Mouse (Mus musculus): Measurements from ENCODE around the gene Pou3f3. TPM values are rescaled to one million over a fixed set of nuclear protein-coding genes. Genes with fewer than 3 reads are reported as not detected.

The Pou3f3 gene
- total RNA-seq, 2 experiments from 2014 or later: not detected

GRCm38 (mm10) chr1:42693852-42694251 lies 1.7 kb upstream of the Pou3f3 start:
- DNase-seq: peak; percentile 34 to 41
- intact Hi-C loops (cut with DNase I): loop anchor here (10.0 kb wide), 2 partner anchors 161 to 449 kb away; partner anchors contain the start of gene Mrps9

- no peak for DNase-seq
- intact Hi-C loops (cut with DNase I): loop anchor here (10.0 kb wide), 2 partner anchors 161 to 449 kb away; partner anchors contain the start of gene Mrps9
Measured at GRCm38 (mm10) chr1:42694290-42694664, 1.3 kb upstream of the Pou3f3 start.

- no peak for DNase-seq
- intact Hi-C loops (cut with DNase I): loop anchor here (10.0 kb wide), 2 partner anchors 160 to 450 kb away; partner anchors contain the start of gene Mrps9
Measured at GRCm38 (mm10) chr1:42694665-42695577, 647 bp upstream of the Pou3f3 start.

GRCm38 (mm10) chr1:42696371-42697031 lies 933 bp downstream of the Pou3f3 start:
- DNase-seq: no peak
- intact Hi-C loops (cut with DNase I): loop anchor here (10.0 kb wide), 2 partner anchors 158 to 452 kb away; partner anchors contain the start of gene Mrps9

- intact Hi-C loops (cut with DNase I): loop anchor here (10.0 kb wide), 2 partner anchors 157 to 453 kb away; partner anchors contain the start of gene Mrps9
- DNase-seq: no peak
Measured at GRCm38 (mm10) chr1:42697321-42697755, 1.8 kb downstream of the Pou3f3 start.

GRCm38 (mm10) chr1:42697756-42698583 lies 2.4 kb downstream of the Pou3f3 start:
- intact Hi-C loops (cut with DNase I): loop anchor here (10.0 kb wide), 2 partner anchors 157 to 453 kb away; partner anchors contain the start of gene Mrps9
- no peak for DNase-seq

- DNase-seq: no peak
- intact Hi-C loops (cut with DNase I): loop anchor here (10.0 kb wide), 2 partner anchors 156 to 454 kb away; partner anchors contain the start of gene Mrps9
Measured at GRCm38 (mm10) chr1:42698584-42699333, 3.2 kb downstream of the Pou3f3 start.

GRCm38 (mm10) chr1:42699471-42699871 lies 3.9 kb downstream of the Pou3f3 start:
- intact Hi-C loops (cut with DNase I): loop anchor here (10.0 kb wide), 2 partner anchors 155 to 455 kb away; partner anchors contain the start of gene Mrps9

GRCm38 (mm10) chr1:42700171-42700570 lies 4.6 kb downstream of the Pou3f3 start:
- intact Hi-C loops (cut with DNase I): no loop called here
- DNase-seq: no peak

More at GRCm38 (mm10) chr1:42699471-42699871, 3.9 kb downstream of the Pou3f3 start:
- DNase-seq: peak in 1 of 2 experiments; percentile 33

- intact Hi-C loops (cut with DNase I): no loop called here
Measured at GRCm38 (mm10) chr1:42700815-42701214, 5.2 kb downstream of the Pou3f3 start.

GRCm38 (mm10) chr1:42701833-42702611 lies 6.5 kb downstream of the Pou3f3 start:
- intact Hi-C loops (cut with DNase I): no loop called here

More at GRCm38 (mm10) chr1:42700815-42701214, 5.2 kb downstream of the Pou3f3 start:
- DNase-seq: no peak

GRCm38 (mm10) chr1:42702984-42703383 lies 7.4 kb downstream of the Pou3f3 start:
- intact Hi-C loops (cut with DNase I): no loop called here
- no peak for DNase-seq

More at GRCm38 (mm10) chr1:42701833-42702611, 6.5 kb downstream of the Pou3f3 start:
- no peak for DNase-seq

- intact Hi-C loops (cut with DNase I): no loop called here
- DNase-seq: no peak
Measured at GRCm38 (mm10) chr1:42703424-42703823, 7.9 kb downstream of the Pou3f3 start.

GRCm38 (mm10) chr1:42703851-42704613 lies 8.5 kb downstream of the Pou3f3 start:
- intact Hi-C loops (cut with DNase I): no loop called here
- no peak for DNase-seq

- intact Hi-C loops (cut with DNase I): no loop called here
- DNase-seq: no peak
Measured at GRCm38 (mm10) chr1:42704981-42705810, 9.6 kb downstream of the Pou3f3 start.

- intact Hi-C loops (cut with DNase I): no loop called here
Measured at GRCm38 (mm10) chr1:42705811-42706160, 10.2 kb downstream of the Pou3f3 start.

GRCm38 (mm10) chr1:42707196-42707595 lies 11.6 kb downstream of the Pou3f3 start:
- intact Hi-C loops (cut with DNase I): no loop called here
- no peak for DNase-seq

More at GRCm38 (mm10) chr1:42705811-42706160, 10.2 kb downstream of the Pou3f3 start:
- no peak for DNase-seq
